Mouse (Mus musculus) kidney, adult 9 months (tissue): ENCODE data around the gene Zfp174.
A peak's percentile ranks its signal among the peaks of the same experiment; 100 is the strongest.
"Not testable (repeated sequence)": the region's sequence is repeated elsewhere in the genome, so short reads cannot be mapped to it uniquely, and the experiment has no call there.

Source experiments
- DNase-seq: peaks from one replicate; pipeline ENCODE4 v3.0.0; 2022

Gene Zfp174

DNA sequence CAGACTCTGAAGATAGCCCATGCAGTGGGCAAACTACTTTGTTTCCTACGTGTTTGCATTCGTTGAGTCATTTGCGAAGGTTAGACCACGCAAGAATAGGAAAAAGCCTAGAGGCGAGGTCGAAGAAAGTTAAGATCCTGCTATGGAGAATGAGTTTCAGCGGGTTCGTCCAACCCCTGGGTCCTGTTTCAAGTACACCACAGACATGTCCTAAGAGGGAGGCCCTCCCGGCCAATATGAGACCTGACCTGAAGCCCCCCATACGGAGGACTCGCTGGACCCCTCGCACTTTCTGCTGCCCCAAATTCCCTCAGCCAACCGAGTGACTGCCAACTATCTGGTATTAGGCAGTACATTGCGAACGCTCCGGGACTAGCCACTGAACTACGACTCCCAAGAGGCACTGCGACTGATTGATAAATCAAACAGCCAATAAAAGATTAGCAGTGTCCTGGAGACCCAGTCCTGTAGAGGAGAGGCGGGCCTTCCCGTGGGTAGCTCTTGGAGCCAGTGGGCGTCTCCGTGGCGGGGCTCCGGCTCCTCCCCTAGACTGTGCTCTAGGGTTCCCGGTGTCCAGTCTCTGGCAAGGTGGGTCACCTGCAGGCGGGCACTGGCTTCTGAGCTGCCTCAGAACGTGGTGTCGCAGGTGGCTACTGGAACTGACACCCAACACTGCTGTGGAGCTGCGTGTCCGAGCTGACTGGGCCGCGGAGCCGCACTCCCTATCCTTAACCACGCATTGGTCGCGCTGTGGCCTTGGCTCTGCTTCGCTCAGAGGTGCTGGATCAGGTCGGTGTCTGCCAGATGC, at the start of gene Zfp174:
Gene Zfp174, plus strand, starts transcription at position 558 of the 808 bp plus-strand sequence.
- peak; percentile 99 for DNase-seq

DNA sequence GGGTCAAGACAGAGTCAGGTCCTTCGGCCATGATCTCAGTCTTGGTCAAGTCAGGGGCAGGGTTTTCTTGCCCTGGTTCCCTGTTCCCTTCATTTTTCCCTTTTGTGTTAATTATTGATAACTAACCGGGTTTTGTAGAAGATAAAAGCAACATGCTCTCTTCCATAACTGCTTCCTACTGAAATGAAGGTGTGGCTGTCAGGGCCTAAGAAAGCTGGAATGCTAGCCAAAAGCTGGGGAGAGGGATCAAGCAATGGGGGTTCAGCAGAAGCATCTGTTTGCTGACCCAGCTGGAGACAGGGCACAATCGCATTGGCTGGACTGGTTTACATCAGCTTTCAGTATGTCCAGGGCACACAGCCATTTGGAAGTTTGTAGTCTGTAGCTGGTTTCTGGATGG, 38.9 kb upstream of the Zfp174 start:
- DNase-seq = no peak

- DNase-seq = not testable (repeated sequence)
Observed at GRCm38 (mm10) chr16:3814667-3815066, 32.4 kb upstream of the Zfp174 start.

GRCm38 (mm10) chr16:3820202-3820601, 26.9 kb upstream of the Zfp174 start:
- no peak for DNase-seq

DNA sequence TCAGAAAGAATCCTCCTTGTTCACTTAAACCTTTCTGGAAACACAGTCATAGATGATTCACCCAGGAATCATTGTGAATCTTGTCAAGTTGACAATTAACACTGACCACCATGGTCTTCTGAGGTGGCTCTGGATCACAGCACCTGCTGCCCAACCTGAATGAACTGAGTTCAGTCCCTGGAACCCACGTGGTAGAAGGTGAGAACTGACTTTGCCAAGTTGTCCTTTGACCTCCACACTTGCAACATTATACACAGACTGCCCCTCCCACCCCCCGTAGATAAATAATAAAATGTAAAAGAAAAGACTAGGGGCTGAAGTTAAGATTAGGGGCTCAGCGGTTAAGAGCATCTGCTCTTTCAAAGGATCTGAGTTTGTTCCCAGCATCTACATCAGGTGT, 19.0 kb upstream of the Zfp174 start:
- DNase-seq = no peak

- DNase-seq = no peak
Observed at GRCm38 (mm10) chr16:3829727-3830126, 17.3 kb upstream of the Zfp174 start.

GRCm38 (mm10) chr16:3830588-3831109, 16.4 kb upstream of the Zfp174 start, which contains the start of gene Olfr15:
TSS of gene Olfr15 (plus strand) at chr16:3830878.
- DNase-seq = no peak

- no peak for DNase-seq
Observed at GRCm38 (mm10) chr16:3835461-3835860, 11.6 kb upstream of the Zfp174 start.

- peak; percentile 44 for DNase-seq
Observed at GRCm38 (mm10) chr16:3839157-3839885, 7.7 kb upstream of the Zfp174 start.

GRCm38 (mm10) chr16:3842989-3843388, 4.1 kb upstream of the Zfp174 start:
- DNase-seq = no peak

GRCm38 (mm10) chr16:3843796-3844195, 3.3 kb upstream of the Zfp174 start:
- DNase-seq = no peak

DNA sequence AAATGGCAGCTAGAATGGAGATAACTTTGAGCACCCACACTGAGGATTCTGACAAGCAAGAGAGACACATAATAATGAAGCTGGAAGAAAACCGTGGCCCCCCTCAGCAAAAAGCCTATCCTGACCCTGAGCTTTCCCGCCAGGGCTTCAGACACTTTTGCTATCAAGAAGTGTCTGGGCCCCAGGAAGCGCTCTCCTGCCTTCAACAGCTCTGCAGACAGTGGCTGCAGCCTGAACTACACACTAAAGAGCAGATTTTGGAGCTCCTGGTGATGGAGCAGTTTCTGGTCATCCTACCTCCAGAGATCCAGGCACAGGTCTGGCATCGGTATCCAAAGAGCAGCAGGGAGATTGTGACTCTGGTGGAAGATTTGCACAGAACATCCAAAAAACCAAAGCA, 803 bp downstream of the Zfp174 start:
- DNase-seq = peak; percentile 14

- DNase-seq = no peak
Observed at GRCm38 (mm10) chr16:3848416-3848815, 1.3 kb downstream of the Zfp174 start.

- DNase-seq = not testable (repeated sequence)
Observed at GRCm38 (mm10) chr16:3851301-3851700, 4.2 kb downstream of the Zfp174 start.

DNA sequence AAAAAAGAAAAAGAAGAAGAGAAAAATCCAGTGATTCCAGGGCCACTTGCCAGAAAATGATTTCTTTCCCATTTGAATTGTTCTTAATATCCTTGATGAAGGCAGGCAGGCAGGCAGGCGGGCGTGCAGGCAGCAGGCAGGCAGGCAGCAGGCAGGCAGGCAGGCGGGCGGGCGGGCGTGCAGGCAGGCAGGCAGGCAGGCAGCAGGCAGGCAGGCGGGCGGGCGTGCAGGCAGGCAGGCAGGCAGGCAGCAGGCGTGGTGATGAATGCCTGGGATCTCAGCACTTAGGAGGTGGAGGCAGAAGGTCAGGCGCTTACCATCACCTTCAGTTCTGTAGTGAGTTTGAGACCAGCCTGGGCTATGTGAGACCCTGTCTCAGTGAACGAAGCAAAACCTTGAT, 5.5 kb downstream of the Zfp174 start:
- DNase-seq = no peak

GRCm38 (mm10) chr16:3854437-3855182, 7.5 kb downstream of the Zfp174 start:
- DNase-seq = no peak

- no peak for DNase-seq
Observed at GRCm38 (mm10) chr16:3855776-3856175, 8.7 kb downstream of the Zfp174 start.

- no peak for DNase-seq
Observed at GRCm38 (mm10) chr16:3859254-3859653, 12.2 kb downstream of the Zfp174 start.

DNA sequence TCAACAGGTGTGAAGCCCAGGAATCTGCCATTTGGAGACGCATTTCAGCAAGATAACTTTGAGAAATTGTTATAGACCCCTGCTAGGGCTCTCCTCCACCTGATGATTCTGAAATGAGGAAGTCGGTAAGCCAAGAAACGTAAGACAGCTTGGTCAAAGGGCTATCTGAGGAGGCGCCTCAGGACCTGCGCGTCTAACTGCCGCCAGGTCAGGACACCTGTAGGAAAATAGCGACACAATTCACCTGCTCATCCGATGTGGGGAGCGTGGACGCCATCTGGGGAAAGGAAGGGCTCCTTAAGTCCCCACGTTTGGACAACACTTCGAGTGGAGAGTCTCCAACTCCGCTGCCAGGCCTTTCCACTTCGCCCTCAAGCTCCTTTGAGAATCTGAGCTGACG, 24.7 kb downstream of the Zfp174 start:
- DNase-seq = no peak

- DNase-seq = peak; percentile 94
Observed at GRCm38 (mm10) chr16:3872216-3873047, 25.4 kb downstream of the Zfp174 start, which contains the start of gene Naa60. TSS of gene Naa60 (plus strand) at chr16:3872375.

DNA sequence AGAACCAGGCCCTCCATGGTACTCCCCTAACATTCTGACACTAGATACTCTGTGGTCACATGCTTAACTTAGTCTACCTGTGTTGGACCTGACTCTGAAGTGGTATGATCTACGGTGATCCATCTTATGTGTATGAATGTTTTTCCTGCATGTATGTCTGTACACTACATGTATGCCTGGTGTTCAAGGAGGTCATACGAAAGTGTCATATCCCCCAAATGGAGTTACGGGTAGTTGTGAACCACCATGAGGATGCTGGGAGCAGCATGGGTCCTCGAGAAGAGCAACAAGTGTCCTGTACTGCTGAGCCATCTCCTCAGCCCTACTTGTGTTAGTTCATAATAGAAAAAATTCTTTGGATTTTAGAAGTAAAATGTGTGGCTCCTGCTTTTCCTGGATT, 29.3 kb downstream of the Zfp174 start:
- no peak for DNase-seq
